Mouse (Mus musculus): Measurements from ENCODE around the gene Gm6525. TPM values are rescaled to one million over a fixed set of nuclear protein-coding genes. Genes with fewer than 3 reads are reported as not detected.

Gm6525 gene
- polyA plus RNA-seq, 1 experiment, result not detected

- TF ChIP-seq POLR2A (IDR thresholded peaks at IDR 0.05; ENCODE audit: borderline replicate concordance, low read depth, low read length) (no peak), CTCF (IDR thresholded peaks at IDR 0.05; ENCODE audit: low read depth, low read length) (no peak)
- H3K4me3 ChIP-seq (ENCODE audit: insufficient read depth, low read length), result no peak overlapping the region
- H3K27ac ChIP-seq (ENCODE audit: insufficient read depth, low read depth, low read length), result no peak overlapping the region
- peaks cover 5% of the 10 kb centered on the region for H3K4me1 ChIP-seq (ENCODE audit: control insufficient read depth, insufficient read depth, low read length)
Observed at GRCm38 (mm10) chr3:84218498-84218897, 44.6 kb downstream of the Gm6525 start.

DNA sequence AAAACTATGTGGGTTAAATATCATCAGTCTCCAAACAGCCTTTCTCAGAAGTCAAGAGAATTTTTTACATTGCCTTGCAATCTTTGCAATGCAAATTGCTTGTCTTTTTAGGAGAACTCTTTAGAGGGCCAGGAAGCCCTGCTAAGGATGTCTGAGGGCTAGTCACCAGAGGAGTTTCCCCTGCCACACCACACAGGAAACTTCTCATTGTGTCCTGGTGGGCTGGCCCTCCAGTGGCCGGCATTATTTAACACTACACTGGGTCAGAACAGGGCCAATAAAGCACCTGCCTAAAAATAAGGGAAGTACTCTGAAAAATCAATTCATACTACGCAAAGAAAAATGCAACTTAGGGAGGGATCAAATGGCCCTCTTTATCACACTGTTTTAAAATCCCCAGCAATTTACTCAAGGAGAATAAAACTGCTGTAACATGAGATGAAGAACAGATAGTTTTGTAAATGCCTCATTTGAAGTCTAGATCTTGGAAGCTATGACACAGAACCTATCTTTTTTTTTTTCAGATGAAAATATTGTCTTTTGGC, 45.3 kb downstream of the Gm6525 start:
- no peak overlapping the region for H3K4me3 ChIP-seq (ENCODE audit: insufficient read depth, low read length)
- peaks cover 5% of the 10 kb centered on the region for H3K4me1 ChIP-seq (ENCODE audit: control insufficient read depth, insufficient read depth, low read length)
- TF ChIP-seq POLR2A (IDR thresholded peaks at IDR 0.05; ENCODE audit: borderline replicate concordance, low read depth, low read length), result no peak
- TF ChIP-seq CTCF (IDR thresholded peaks at IDR 0.05; ENCODE audit: low read depth, low read length), result no peak
- H3K27ac ChIP-seq (ENCODE audit: insufficient read depth, low read depth, low read length), result no peak overlapping the region

GRCm38 (mm10) chr3:84219720-84220273, 45.9 kb downstream of the Gm6525 start:
- TF ChIP-seq CTCF (IDR thresholded peaks at IDR 0.05; ENCODE audit: low read depth, low read length) (no peak), POLR2A (IDR thresholded peaks at IDR 0.05; ENCODE audit: borderline replicate concordance, low read depth, low read length) (no peak)

GRCm38 (mm10) chr3:84220326-84220725, 46.4 kb downstream of the Gm6525 start:
- TF ChIP-seq CTCF (IDR thresholded peaks at IDR 0.05; ENCODE audit: low read depth, low read length), result no peak
- no peak for TF ChIP-seq POLR2A (IDR thresholded peaks at IDR 0.05; ENCODE audit: borderline replicate concordance, low read depth, low read length)

More at GRCm38 (mm10) chr3:84219720-84220273, 45.9 kb downstream of the Gm6525 start:
- H3K27ac ChIP-seq (ENCODE audit: insufficient read depth, low read depth, low read length), result no peak overlapping the region
- peaks cover 5% of the 10 kb centered on the region for H3K4me1 ChIP-seq (ENCODE audit: control insufficient read depth, insufficient read depth, low read length)
- peak overlapping the region; percentile 59; the same call in 1 of the 2 replicates for H3K4me3 ChIP-seq (ENCODE audit: insufficient read depth, low read length)

GRCm38 (mm10) chr3:84220748-84221147, 46.8 kb downstream of the Gm6525 start:
- Histone ChIP-seq H3K4me1 (ENCODE audit: control insufficient read depth, insufficient read depth, low read length) (peaks cover 5% of the 10 kb centered on the region), H3K4me3 (ENCODE audit: insufficient read depth, low read length) (peak overlapping the region; percentile 59), H3K27ac (ENCODE audit: insufficient read depth, low read depth, low read length) (no peak overlapping the region)
- TF ChIP-seq CTCF (IDR thresholded peaks at IDR 0.05; ENCODE audit: low read depth, low read length), result no peak
- TF ChIP-seq POLR2A (IDR thresholded peaks at IDR 0.05; ENCODE audit: borderline replicate concordance, low read depth, low read length), result no peak

More at GRCm38 (mm10) chr3:84220326-84220725, 46.4 kb downstream of the Gm6525 start:
- no peak overlapping the region for H3K27ac ChIP-seq (ENCODE audit: insufficient read depth, low read depth, low read length)
- peaks cover 5% of the 10 kb centered on the region for H3K4me1 ChIP-seq (ENCODE audit: control insufficient read depth, insufficient read depth, low read length)
- H3K4me3 ChIP-seq (ENCODE audit: insufficient read depth, low read length), result peak overlapping the region; percentile 59

Other genes with a start within 250 kb of the Gm6525 start
- gene Tmem131l, start 133.9 kb upstream of the Gm6525 start, polyA plus RNA-seq (2012; ENCODE audit: insufficient read depth, insufficient read length, missing spikeins), result 49.9 and 57.5 TPM in 2 replicates
- 2.3 and 2.6 TPM in 2 replicates for gene Mnd1, start 18.3 kb upstream of the Gm6525 start, polyA plus RNA-seq (2012; ENCODE audit: insufficient read depth, insufficient read length, missing spikeins)
- 2.0 and 2.1 TPM in 2 replicates for gene Trim2, start 132.8 kb downstream of the Gm6525 start, polyA plus RNA-seq (2012; ENCODE audit: insufficient read depth, insufficient read length, missing spikeins)